Mouse (Mus musculus) thymus, postnatal 25 days (tissue): ENCODE data around the gene Rpp25l.

Experiments used
- DNase-seq: peaks from one replicate; pipeline ENCODE4 v3.0.0; 2022

Rpp25l gene

DNA sequence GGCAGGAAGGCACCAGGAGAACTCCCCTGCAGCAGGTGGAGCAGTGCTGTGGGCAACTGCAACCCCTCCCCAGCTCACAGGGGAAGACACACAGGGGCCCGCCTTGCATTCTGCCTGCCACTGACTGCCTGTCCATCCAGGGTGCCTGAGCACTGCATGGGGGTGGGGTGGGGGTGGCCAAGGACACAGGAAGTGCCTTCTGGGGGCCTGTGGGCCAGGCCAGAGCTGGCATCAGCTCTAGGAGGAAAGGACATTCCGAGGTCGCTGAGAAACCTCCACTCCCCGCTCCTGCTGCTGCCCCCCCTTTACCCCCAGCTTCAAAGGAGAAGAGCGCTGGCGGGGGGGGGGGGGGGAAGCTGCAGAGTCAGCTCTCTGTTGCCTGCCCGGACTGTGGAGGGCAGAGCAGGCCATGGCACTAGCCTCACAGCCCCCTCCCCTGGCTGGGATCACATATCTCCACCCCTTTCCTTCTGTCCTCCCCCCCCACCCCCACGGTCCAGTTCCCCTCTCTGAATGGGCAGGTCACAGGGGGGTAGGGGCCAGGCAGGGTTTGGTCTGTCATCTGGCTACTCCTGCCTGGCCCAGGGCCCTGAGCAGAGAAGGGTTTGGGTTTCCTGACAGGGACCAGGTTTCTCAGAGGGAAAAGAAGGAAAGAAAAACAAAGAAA, 48.2 kb downstream of the Rpp25l start:
- peak; percentile 3 for DNase-seq

DNA sequence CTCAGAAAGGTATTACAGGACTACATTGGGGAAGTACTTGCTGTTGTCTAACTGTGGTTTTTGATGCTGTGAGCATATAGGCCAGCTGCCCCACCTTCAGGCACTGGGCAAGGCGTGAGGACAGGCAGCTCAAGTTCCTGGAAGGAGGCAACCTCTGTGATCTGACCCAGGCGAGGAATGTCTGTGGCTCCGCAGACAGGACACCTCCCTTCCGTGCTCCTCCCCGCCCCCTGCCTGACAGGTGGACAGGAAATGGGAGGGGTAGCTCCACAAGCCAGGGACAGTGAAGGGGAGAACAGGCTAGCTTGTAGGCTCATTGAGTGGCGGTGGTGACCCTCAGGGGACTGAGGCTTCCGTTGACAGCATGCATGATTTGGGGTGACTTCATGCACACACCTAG, 48.8 kb downstream of the Rpp25l start:
- peak; percentile 4 for DNase-seq

DNA sequence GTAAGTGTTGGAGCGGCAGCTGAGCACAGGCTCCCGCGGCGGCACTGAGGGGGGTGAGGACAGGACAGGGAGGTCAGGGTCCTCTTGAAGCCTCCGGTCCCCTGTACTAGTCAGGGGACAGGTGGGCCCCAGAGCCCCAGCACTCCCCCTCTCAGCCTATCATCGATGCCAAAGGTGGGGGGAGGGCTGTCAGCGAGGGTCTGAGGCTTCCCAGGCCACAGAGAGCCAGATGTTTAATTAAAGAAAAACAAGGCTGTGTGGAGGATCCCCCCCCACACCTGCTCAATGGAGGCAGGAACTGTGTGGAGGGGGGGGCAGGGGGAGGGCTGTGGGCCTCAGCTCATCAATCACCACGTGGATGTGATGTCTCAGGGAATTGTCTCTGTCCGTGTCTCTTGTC, 49.7 kb downstream of the Rpp25l start:
- no peak for DNase-seq

DNA sequence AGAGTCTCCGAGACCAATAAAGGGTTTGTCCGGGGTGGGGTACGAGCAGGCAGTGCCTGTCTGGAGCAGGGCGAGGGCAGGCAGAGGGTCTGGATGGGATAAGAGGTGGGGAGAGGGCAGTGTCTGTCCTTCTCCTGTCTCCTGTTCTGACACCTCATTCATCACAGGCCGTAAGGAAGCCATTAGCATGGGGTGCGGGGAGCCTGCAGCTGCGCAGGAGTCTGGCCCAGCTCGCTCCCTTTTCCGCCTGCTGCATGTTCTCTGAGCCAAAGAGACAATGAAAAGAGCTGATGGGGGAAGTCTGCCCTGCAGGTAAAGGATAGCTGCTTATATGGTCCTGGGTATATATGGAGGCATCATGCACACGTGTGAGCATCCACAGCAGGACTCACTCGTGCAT, 50.6 kb downstream of the Rpp25l start:
- no peak for DNase-seq
